Mouse (Mus musculus) CH12.LX (cell line): Measurements from ENCODE around the gene Slc25a36. TPM values are rescaled to one million over a fixed set of nuclear protein-coding genes. Genes with fewer than 3 reads are reported as not detected.

Source experiments
- DNase-seq: peaks from one replicate; pipeline ENCODE4 v3.0.0-alpha.2; 2013; ENCODE audit errors: extremely low read depth
- H3K27ac ChIP-seq: 2 replicates; pipeline ENCODE4 v1.5.1; 2012; ENCODE audit warnings: low read depth, mild to moderate bottlenecking, control low read depth, moderate library complexity; ENCODE audit not compliant: insufficient read depth
- H3K27me3 ChIP-seq: replicated peaks from 2 replicates; pipeline ENCODE3; 2012; ENCODE audit warnings: inconsistent platforms
- H3K36me3 ChIP-seq, 2 experiments: replicated peaks in 1 of 2; 2 replicates each; pipeline versions ENCODE3 to v1.6.1; 2012; ENCODE audit warnings: inconsistent platforms in 1 of 2, low read length in 1 of 2, mild to moderate bottlenecking in 1 of 2, mixed read lengths in 1 of 2, moderate library complexity in 1 of 2; ENCODE audit not compliant: control insufficient read depth in 1 of 2, insufficient read depth in 1 of 2
- H3K4me1 ChIP-seq, 2 experiments: 2 replicates each; pipeline ENCODE4 v1.6.1; 2012; ENCODE audit warnings: inconsistent platforms in 1 of 2, moderate library complexity in 1 of 2; ENCODE audit not compliant: insufficient read depth in 2 of 2, control insufficient read depth in 1 of 2
- H3K4me2 ChIP-seq: 2 replicates; pipeline ENCODE4 v1.6.1; 2012; ENCODE audit warnings: low read depth, mild to moderate bottlenecking, control low read depth; ENCODE audit not compliant: poor library complexity, insufficient read depth, severe bottlenecking
- H3K4me3 ChIP-seq, 3 experiments: fragments of 150-350 bp in 1 of 3; sonication (generic) in 1 of 3; replicated peaks in 1 of 3; 2 replicates each; pipeline versions ENCODE3 to v1.5.1; 2011 to 2012; ENCODE audit warnings: low read depth in 2 of 3, low read length in 2 of 3, mild to moderate bottlenecking in 2 of 3, moderate library complexity in 2 of 3, control low read depth in 1 of 3, improper control_type of control experiment in 1 of 3, inconsistent platforms in 1 of 3, mixed read lengths in 1 of 3; ENCODE audit not compliant: poor library complexity in 1 of 3
- H3K79me2 ChIP-seq: replicated peaks from 2 replicates; pipeline ENCODE4 v1.6.1; 2012; ENCODE audit warnings: mild to moderate bottlenecking, moderate library complexity; ENCODE audit not compliant: control insufficient read depth, poor library complexity, insufficient read depth, severe bottlenecking; ENCODE audit errors: extremely low read depth
- H3K9ac ChIP-seq: 2 replicates; pipeline ENCODE4 v1.6.1; 2012; ENCODE audit warnings: low read depth, mild to moderate bottlenecking, control low read depth, moderate library complexity; ENCODE audit not compliant: insufficient read depth
- H3K9me3 ChIP-seq: replicated peaks from 2 replicates; pipeline ENCODE3; 2012; ENCODE audit warnings: low read length, inconsistent platforms, mixed read lengths
- BHLHE40 ChIP-seq: IDR thresholded peaks from 2 replicates; pipeline ENCODE4 v1.6.1; 2011; ENCODE audit warnings: mild to moderate bottlenecking, low read depth, low read length, improper control_type of control experiment
- CHD1 ChIP-seq: IDR thresholded peaks from 2 replicates; pipeline ENCODE4 v1.6.1; 2012; ENCODE audit warnings: low read depth, low read length, improper control_type of control experiment, inconsistent platforms
- GABPA ChIP-seq: IDR thresholded peaks from 2 replicates; pipeline ENCODE4 v1.6.1; 2012; ENCODE audit warnings: low read depth, low read length, improper control_type of control experiment, inconsistent platforms; ENCODE audit not compliant: insufficient replicate concordance
- KAT2A ChIP-seq: IDR thresholded peaks from 2 replicates; pipeline ENCODE4 v1.6.1; 2012; ENCODE audit warnings: low read length, improper control_type of control experiment, inconsistent platforms; ENCODE audit not compliant: insufficient replicate concordance
- MYC ChIP-seq: IDR thresholded peaks from 2 replicates; pipeline ENCODE4 v1.6.1; 2011; ENCODE audit warnings: low read depth, mild to moderate bottlenecking, improper control_type of control experiment, low read length
- NRF1 ChIP-seq: IDR thresholded peaks from 2 replicates; pipeline ENCODE4 v1.6.1; 2014; ENCODE audit warnings: low read depth, mild to moderate bottlenecking, inconsistent platforms, low read length, improper control_type of control experiment, moderate library complexity
- PAX5 ChIP-seq: IDR thresholded peaks from 2 replicates; pipeline ENCODE4 v1.6.1; 2012; ENCODE audit warnings: low read length, inconsistent platforms, mixed read lengths
- POLR2A ChIP-seq: IDR thresholded peaks from 2 replicates; pipeline ENCODE4 v1.6.1; 2011; ENCODE audit warnings: low read depth, mild to moderate bottlenecking, improper control_type of control experiment, low read length
- RAD21 ChIP-seq: IDR thresholded peaks from 2 replicates; pipeline ENCODE4 v1.6.1; 2011; ENCODE audit warnings: low read depth, mild to moderate bottlenecking, low read length, improper control_type of control experiment, moderate library complexity
- TBP ChIP-seq: conservative IDR thresholded peaks from 2 replicates; pipeline ENCODE4 v1.6.1; 2011; ENCODE audit warnings: low read depth, low read length, improper control_type of control experiment
- USF1 ChIP-seq: IDR thresholded peaks from 2 replicates; pipeline ENCODE4 v1.6.1; 2014; ENCODE audit warnings: low read depth, mild to moderate bottlenecking, inconsistent platforms, low read length, improper control_type of control experiment
- USF2 ChIP-seq: conservative IDR thresholded peaks from 2 replicates; pipeline ENCODE4 v1.6.1; 2011; ENCODE audit warnings: low read depth, low read length, improper control_type of control experiment
- ZC3H11A ChIP-seq: IDR thresholded peaks from 2 replicates; pipeline ENCODE4 v1.6.1; 2012; ENCODE audit warnings: low read depth, mild to moderate bottlenecking, inconsistent platforms, low read length, improper control_type of control experiment
- ZMIZ1 ChIP-seq: IDR thresholded peaks from 2 replicates; pipeline ENCODE4 v1.6.1; 2012; ENCODE audit warnings: low read depth, mild to moderate bottlenecking, inconsistent platforms, low read length, improper control_type of control experiment
- dilution Hi-C: fragments of 300-500 bp; cut with MboI; formaldehyde crosslinking; loops from 2 replicates; pipeline ENCODE4 v1.14.3; 2020; ENCODE audit warnings: low sequenced_read_pairs; ENCODE audit not compliant: extremely low pct_unique_long_range_greater_than_20kb, extremely low pct_ligation_motif_present
- in situ Hi-C: fragments of 300-500 bp; cut with MboI; formaldehyde crosslinking; loops from 3 replicates; pipeline ENCODE4 v1.14.3; 2019; ENCODE audit warnings: low sequenced_read_pairs, low pct_ligation_motif_present, low pct_unique_long_range_greater_than_20kb, mixed read lengths
- polyA plus RNA-seq: library from polyadenylated mRNA; unstranded; fragments of >175 nt; gene quantifications from 2 replicates; pipeline ENCODE4 v1.2.1, GENCODE M21; 2012; ENCODE audit warnings: low read depth; ENCODE audit not compliant: insufficient read length
- total RNA-seq, 2 experiments: library from RNA; depleted of rRNA; stranded (reverse); fragments of 300-350 nt in 1 of 2; fragments of >200 nt in 1 of 2; gene quantifications; 2 replicates each; pipeline ENCODE4 v1.2.3; 2012 to 2014

Slc25a36 gene
- total and polyA plus RNA-seq, 3 experiments: 14.9 to 35.6 (median 18.7) TPM

DNA sequence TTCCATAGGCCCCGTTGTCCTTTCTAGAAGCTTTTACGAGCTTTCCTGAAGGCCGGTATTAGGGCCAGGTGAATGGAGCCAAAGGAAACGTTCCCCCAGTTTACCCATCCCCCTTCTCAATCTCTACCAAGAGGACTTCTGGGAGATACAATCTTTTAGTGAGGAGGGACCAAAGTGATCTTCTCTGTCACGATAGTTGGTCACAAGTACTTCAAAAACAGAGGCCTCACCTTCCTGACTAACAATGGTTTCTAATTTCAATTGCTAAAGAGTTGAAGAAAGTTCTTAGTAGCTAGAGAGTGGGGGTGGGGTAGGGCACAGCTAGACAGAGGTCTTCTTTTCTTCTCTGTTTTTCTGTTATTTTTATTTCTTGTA is 2.6 kb upstream of the Slc25a36 start:
- Histone ChIP-seq H3K4me2 (no peak overlapping the region), H3K27ac (no peak overlapping the region), H3K36me3 (no peaks in the 10 kb centered on the region), H3K9me3 (no peaks in the 10 kb centered on the region), H3K79me2 (peaks cover 10% of the 10 kb centered on the region), H3K4me1 (peaks cover 3 to 20% of the 10 kb centered on the region in 2 experiments), H3K4me3 (no peak overlapping the region), H3K27me3 (no peaks in the 10 kb centered on the region), H3K9ac (no peak overlapping the region)
- dilution Hi-C loops (no loop called here), in situ Hi-C loops (no loop called here)
- DNase-seq: no peak
- no peak for TF ChIP-seq GABPA
- no peak for TF ChIP-seq MYC
- no peak for TF ChIP-seq PAX5
- TF ChIP-seq TBP: no peak
- no peak for TF ChIP-seq USF1

DNA sequence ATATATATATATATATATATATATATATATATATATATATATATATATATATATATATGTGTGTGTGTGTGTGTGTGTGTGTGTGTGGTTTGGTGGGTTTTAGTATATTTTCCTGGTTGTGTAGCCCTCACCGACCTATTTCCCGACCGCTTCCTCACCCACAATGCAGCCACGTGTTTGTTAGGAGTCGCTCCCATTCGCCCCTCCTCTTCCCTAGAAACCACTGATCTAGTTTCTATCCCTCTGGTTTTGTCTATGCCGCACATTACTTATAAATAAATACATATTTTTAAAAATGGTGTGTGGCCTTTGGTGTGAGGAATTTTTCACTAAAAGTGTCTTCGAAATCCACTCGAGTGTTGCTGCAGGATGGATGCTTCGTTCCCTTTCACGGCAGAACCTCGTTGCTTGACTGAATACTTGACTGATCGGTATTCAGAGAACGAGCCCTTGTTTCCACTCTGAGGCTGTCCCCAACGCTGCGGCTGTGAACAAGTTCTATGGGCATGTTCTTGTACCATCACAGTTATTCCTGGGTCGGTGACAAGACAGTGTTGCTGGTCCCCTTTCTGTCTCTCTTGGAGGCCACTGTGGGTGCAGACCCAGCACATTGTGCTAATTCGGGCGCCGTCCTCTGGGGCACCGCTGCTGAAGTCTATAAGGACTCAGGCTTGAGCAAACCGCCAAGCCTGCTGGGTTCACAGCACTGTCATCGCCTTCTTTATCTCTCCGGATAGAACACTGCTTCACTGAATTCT is 2.0 kb upstream of the Slc25a36 start:
- DNase-seq: no peak
- dilution Hi-C loops: no loop called here
- peaks cover 3 to 25% of the 10 kb centered on the region in 2 experiments for H3K4me1 ChIP-seq
- H3K27me3 ChIP-seq: no peaks in the 10 kb centered on the region
- no peak for TF ChIP-seq ZC3H11A
- TF ChIP-seq ZMIZ1: no peak
- TF ChIP-seq KAT2A: no peak
- TF ChIP-seq BHLHE40: no peak
- no peak for TF ChIP-seq NRF1
- TF ChIP-seq POLR2A: no peak
- TF ChIP-seq CHD1: no peak
- TF ChIP-seq MYC: no peak
- TF ChIP-seq RAD21: no peak
- no peak for TF ChIP-seq PAX5
- no peak for TF ChIP-seq USF2
- H3K27ac ChIP-seq: no peak overlapping the region
- H3K36me3 ChIP-seq: no peaks in the 10 kb centered on the region
- in situ Hi-C loops: no loop called here
- no peak overlapping the region for H3K4me3 ChIP-seq
- H3K9ac ChIP-seq: no peak overlapping the region
- H3K79me2 ChIP-seq: peaks cover 10% of the 10 kb centered on the region
- H3K4me2 ChIP-seq: no peak overlapping the region
- no peaks in the 10 kb centered on the region for H3K9me3 ChIP-seq
